Mouse (Mus musculus): ENCODE results near the gene Sac3d1. TPM values are rescaled to one million over a fixed set of nuclear protein-coding genes. Genes with fewer than 3 reads are reported as not detected.

The Sac3d1 gene
- total RNA-seq, 2 experiments from 2014 or later, result 5.5 to 16.9 TPM

DNA sequence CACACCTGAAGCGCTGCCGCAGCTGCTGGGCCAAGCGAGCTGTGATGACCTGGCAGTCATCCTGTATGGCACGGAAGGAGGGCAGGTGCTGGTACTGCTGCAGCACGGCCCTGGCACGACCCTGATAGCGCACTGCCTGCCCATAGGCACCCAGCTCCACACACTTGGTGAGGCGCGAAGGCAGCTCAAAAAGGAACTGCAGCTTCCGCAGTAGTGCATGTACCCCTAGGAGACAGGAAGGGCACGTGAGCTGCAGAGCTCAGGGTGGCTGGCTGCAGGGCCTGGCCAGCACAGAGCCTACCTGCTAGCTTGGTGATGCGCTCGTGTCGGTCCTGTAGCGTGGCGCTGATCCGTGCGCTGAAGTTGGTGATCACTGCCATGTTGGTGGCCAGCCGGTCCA, 47.2 kb downstream of the Sac3d1 start:
- ATAC-seq (replicated peaks; ENCODE audit: poor library complexity), result no peak

- no peak for ATAC-seq (replicated peaks; ENCODE audit: poor library complexity)
Observed at GRCm38 (mm10) chr19:6070571-6071250, 47.7 kb downstream of the Sac3d1 start.

DNA sequence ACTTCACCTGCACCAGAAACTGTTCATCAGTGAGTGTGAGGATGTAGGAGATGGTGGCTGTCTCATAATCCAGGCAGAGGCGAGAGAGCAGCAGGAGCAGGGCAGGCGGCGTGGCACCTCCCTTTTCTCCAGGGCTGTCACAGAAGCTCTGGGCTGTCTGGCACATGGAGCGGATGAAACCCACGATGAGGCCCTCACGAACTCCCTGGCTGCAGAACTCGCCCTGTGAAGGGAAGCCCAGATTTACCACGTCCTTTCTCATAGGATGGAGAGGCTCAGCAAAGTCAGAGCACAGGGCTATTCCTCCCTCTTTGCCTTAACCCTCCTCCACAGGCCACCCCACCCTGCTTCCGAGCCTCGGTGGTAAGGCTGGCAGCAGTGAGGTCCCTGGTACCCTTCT, 48.6 kb downstream of the Sac3d1 start:
- ATAC-seq (replicated peaks; ENCODE audit: poor library complexity), result no peak

- no peak for ATAC-seq (replicated peaks; ENCODE audit: poor library complexity)
Observed at GRCm38 (mm10) chr19:6068951-6069350, 49.5 kb downstream of the Sac3d1 start.

DNA sequence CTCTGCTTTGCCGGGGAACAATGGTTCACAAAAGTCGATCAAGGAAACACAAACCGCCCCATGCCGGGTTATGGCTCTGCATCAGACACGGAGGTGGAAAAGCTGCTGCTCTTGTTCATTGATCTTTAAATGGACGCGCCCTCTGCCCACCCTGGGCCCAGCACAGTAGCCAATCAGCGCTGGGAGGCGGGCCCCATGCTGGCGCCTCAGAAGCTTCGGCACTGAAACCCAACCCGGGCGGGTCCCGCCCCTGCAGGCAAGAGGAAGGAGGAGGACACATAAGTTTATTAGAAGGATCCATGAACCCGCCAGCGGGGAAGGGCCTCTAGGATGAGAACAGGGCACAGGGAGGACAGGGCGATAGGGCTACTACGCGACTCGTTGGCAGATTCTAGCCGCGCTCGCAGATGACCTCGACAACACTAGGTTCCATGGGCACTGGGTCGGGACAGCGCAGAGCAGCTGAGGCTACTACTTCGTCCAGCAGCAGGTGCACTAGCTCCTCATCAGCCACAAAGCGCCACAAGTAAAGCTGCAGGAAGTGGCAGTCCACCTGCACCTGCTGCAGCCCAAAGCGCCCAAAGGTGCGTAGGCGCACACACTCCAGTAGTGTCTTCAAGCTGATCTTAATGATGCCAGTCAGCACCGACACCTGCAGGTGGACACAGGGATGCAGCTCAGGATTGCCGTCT, 50.6 kb downstream of the Sac3d1 start, which contains the start of gene Tm7sf2:
Gene Tm7sf2, minus strand, starts transcription at position 650 of the 692 bp plus-strand sequence.
- peak; percentile 87 for ATAC-seq (replicated peaks; ENCODE audit: poor library complexity)

DNA sequence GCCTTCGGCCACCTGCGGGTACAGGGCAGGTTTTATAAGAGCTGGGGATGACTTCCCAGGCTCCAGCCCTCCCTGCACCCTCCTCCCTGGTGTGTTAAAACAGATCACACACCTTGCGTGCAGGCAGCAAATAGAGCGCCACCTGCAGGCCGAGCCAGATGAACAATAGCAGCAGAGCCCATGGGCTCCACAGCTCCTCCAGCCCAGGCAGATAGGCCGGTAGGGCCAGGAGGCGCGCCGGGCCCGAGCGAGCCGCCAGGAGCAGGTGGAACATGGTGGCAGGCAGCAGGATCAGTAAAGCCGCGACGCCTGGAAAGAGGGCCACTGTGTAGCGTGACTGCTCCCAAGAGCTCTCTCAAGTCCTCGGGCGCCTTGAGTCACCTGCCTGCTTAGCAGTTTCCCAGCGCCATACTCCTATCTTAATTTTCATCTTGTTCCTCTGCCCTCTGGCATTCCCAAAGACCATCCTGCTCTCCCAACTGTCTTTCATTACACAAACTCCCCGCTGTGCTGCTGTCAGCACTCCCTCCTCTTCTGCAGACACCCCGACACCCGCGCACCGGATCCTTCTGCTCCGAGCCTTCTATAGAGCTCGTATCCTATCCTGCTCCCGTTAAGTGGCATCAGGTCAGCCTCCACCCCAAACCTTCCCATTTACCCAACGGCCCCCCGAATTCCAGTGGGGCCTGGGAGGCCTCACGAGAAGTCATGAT, 51.3 kb downstream of the Sac3d1 start:
- peak; percentile 81 for ATAC-seq (replicated peaks; ENCODE audit: poor library complexity)

- ATAC-seq (replicated peaks; ENCODE audit: poor library complexity), result no peak
Observed at GRCm38 (mm10) chr19:6066571-6066970, 51.9 kb downstream of the Sac3d1 start.

Other genes with a start within 250 kb of the Sac3d1 start
Only the 30 nearest of the 32 such genes appear.
- gene Slc25a45, start 240.8 kb downstream of the Sac3d1 start, total RNA-seq (2015), result 28.7 and 30.5 TPM in 2 replicates
- gene Slc25a45, start 240.8 kb downstream of the Sac3d1 start, total RNA-seq (2017), result 30.2 and 39.5 TPM in 2 replicates
- gene Tigd3, start 224.5 kb downstream of the Sac3d1 start, total RNA-seq (2015), result 0.32 and 0.81 TPM in 2 replicates
- gene Tigd3, start 224.5 kb downstream of the Sac3d1 start, total RNA-seq (2017), result 1.5 and 2.8 TPM in 2 replicates
- gene Dpf2, start 205.6 kb downstream of the Sac3d1 start, total RNA-seq (2015), result 47.6 and 50.3 TPM in 2 replicates
- 65.1 and 83.0 TPM in 2 replicates for gene Dpf2, start 205.6 kb downstream of the Sac3d1 start, total RNA-seq (2017)
- not detected in 2 replicates for gene Cdc42ep2, start 193.8 kb downstream of the Sac3d1 start, total RNA-seq (2015)
- gene Cdc42ep2, start 193.8 kb downstream of the Sac3d1 start, total RNA-seq (2017), result 0.07 TPM in 1 of 2 replicates, not detected in the other
- 60.9 and 76.7 TPM in 2 replicates for gene Pola2, start 154.4 kb downstream of the Sac3d1 start, total RNA-seq (2015)
- gene Pola2, start 154.4 kb downstream of the Sac3d1 start, total RNA-seq (2017), result 57.4 and 61.3 TPM in 2 replicates
- not detected in 2 replicates for gene Slc22a20, start 132.5 kb downstream of the Sac3d1 start, total RNA-seq (2015)
- 0.44 TPM in 1 of 2 replicates, not detected in the other for gene Slc22a20, start 132.5 kb downstream of the Sac3d1 start, total RNA-seq (2017)
- 18.6 and 20.0 TPM in 2 replicates for gene Capn1, start 102.8 kb downstream of the Sac3d1 start, total RNA-seq (2015)
- 36.8 and 38.4 TPM in 2 replicates for gene Capn1, start 102.8 kb downstream of the Sac3d1 start, total RNA-seq (2017)
- 23.1 and 25.2 TPM in 2 replicates for gene Syvn1, start 72.1 kb downstream of the Sac3d1 start, total RNA-seq (2015)
- gene Syvn1, start 72.1 kb downstream of the Sac3d1 start, total RNA-seq (2017), result 10.1 and 11.2 TPM in 2 replicates
- 44.4 and 53.5 TPM in 2 replicates for gene Mrpl49, start 60.9 kb downstream of the Sac3d1 start, total RNA-seq (2015)
- 31.9 and 38.4 TPM in 2 replicates for gene Mrpl49, start 60.9 kb downstream of the Sac3d1 start, total RNA-seq (2017)
- gene Fau, start 60.8 kb downstream of the Sac3d1 start, total RNA-seq (2015), result 1,814 and 1,841 TPM in 2 replicates
- 1,690 and 2,042 TPM in 2 replicates for gene Fau, start 60.8 kb downstream of the Sac3d1 start, total RNA-seq (2017)
- 12.7 and 14.2 TPM in 2 replicates for gene Znhit2, start 57.5 kb downstream of the Sac3d1 start, total RNA-seq (2015)
- gene Znhit2, start 57.5 kb downstream of the Sac3d1 start, total RNA-seq (2017), result 12.5 and 14.5 TPM in 2 replicates
- gene Tm7sf2, start 50.3 kb downstream of the Sac3d1 start, total RNA-seq (2015), result 8.4 and 10.6 TPM in 2 replicates
- gene Tm7sf2, start 50.3 kb downstream of the Sac3d1 start, total RNA-seq (2017), result 1.6 and 1.8 TPM in 2 replicates
- 30.4 and 33.2 TPM in 2 replicates for gene Vps51, start 41.4 kb downstream of the Sac3d1 start, total RNA-seq (2015)
- 42.8 and 54.7 TPM in 2 replicates for gene Vps51, start 41.4 kb downstream of the Sac3d1 start, total RNA-seq (2017)
- not detected in 2 replicates for gene Tmem262, start 38.6 kb downstream of the Sac3d1 start, total RNA-seq (2015)
- gene Tmem262, start 38.6 kb downstream of the Sac3d1 start, total RNA-seq (2017), result not detected in 2 replicates
- not detected in 2 replicates for gene Gm28374, start 36.4 kb downstream of the Sac3d1 start, total RNA-seq (2015)
- not detected in 2 replicates for gene Gm28374, start 36.4 kb downstream of the Sac3d1 start, total RNA-seq (2017)
- 12.0 and 14.9 TPM in 2 replicates for gene Zfpl1, start 33.7 kb downstream of the Sac3d1 start, total RNA-seq (2015)
- gene Zfpl1, start 33.7 kb downstream of the Sac3d1 start, total RNA-seq (2017), result 23.7 and 32.8 TPM in 2 replicates
- 44.8 and 55.4 TPM in 2 replicates for gene Cdca5, start 33.7 kb downstream of the Sac3d1 start, total RNA-seq (2015)
- 35.5 and 42.8 TPM in 2 replicates for gene Cdca5, start 33.7 kb downstream of the Sac3d1 start, total RNA-seq (2017)
- 0.30 and 0.73 TPM in 2 replicates for gene AC131692.1, start 24.2 kb downstream of the Sac3d1 start, total RNA-seq (2015)
- gene AC131692.1, start 24.2 kb downstream of the Sac3d1 start, total RNA-seq (2017), result 4.6 TPM in 1 of 2 replicates, not detected in the other
- 0.07 and 0.17 TPM in 2 replicates for gene Naaladl1, start 12.9 kb downstream of the Sac3d1 start, total RNA-seq (2015)
- 0.21 TPM in 1 of 2 replicates, not detected in the other for gene Naaladl1, start 12.9 kb downstream of the Sac3d1 start, total RNA-seq (2017)
- 18.2 and 19.5 TPM in 2 replicates for gene Snx15, start 9.7 kb upstream of the Sac3d1 start, total RNA-seq (2015)
- gene Snx15, start 9.7 kb upstream of the Sac3d1 start, total RNA-seq (2017), result 13.8 and 14.2 TPM in 2 replicates
- gene Batf2, start 22.3 kb upstream of the Sac3d1 start, total RNA-seq (2015), result 0.34 and 0.42 TPM in 2 replicates
- 0.44 and 0.71 TPM in 2 replicates for gene Batf2, start 22.3 kb upstream of the Sac3d1 start, total RNA-seq (2017)
- gene Arl2, start 22.9 kb upstream of the Sac3d1 start, total RNA-seq (2015), result 29.2 and 37.4 TPM in 2 replicates
- gene Arl2, start 22.9 kb upstream of the Sac3d1 start, total RNA-seq (2017), result 33.6 and 37.0 TPM in 2 replicates
- gene Majin, start 65.7 kb upstream of the Sac3d1 start, total RNA-seq (2015), result not detected in 2 replicates
- not detected in 2 replicates for gene Majin, start 65.7 kb upstream of the Sac3d1 start, total RNA-seq (2017)
- gene Gpha2, start 107.7 kb upstream of the Sac3d1 start, total RNA-seq (2015), result not detected in 2 replicates
- gene Gpha2, start 107.7 kb upstream of the Sac3d1 start, total RNA-seq (2017), result not detected in 2 replicates
- gene Ppp2r5b, start 117.2 kb upstream of the Sac3d1 start, total RNA-seq (2015), result 2.8 TPM in 2 replicates
- gene Ppp2r5b, start 117.2 kb upstream of the Sac3d1 start, total RNA-seq (2017), result 2.3 and 3.1 TPM in 2 replicates
- gene Atg2a, start 123.0 kb upstream of the Sac3d1 start, total RNA-seq (2015), result 9.2 and 9.4 TPM in 2 replicates
- gene Atg2a, start 123.0 kb upstream of the Sac3d1 start, total RNA-seq (2017), result 6.4 and 8.1 TPM in 2 replicates
- 11.8 and 14.4 TPM in 2 replicates for gene Ehd1, start 158.1 kb upstream of the Sac3d1 start, total RNA-seq (2015)
- gene Ehd1, start 158.1 kb upstream of the Sac3d1 start, total RNA-seq (2017), result 39.4 and 40.9 TPM in 2 replicates
- 1.3 and 2.0 TPM in 2 replicates for gene Cdc42bpg, start 187.8 kb upstream of the Sac3d1 start, total RNA-seq (2015)
- 3.2 and 3.5 TPM in 2 replicates for gene Cdc42bpg, start 187.8 kb upstream of the Sac3d1 start, total RNA-seq (2017)
- gene Men1, start 216.3 kb upstream of the Sac3d1 start, total RNA-seq (2015), result 22.9 and 23.6 TPM in 2 replicates
- gene Men1, start 216.3 kb upstream of the Sac3d1 start, total RNA-seq (2017), result 27.2 and 27.9 TPM in 2 replicates
- gene Map4k2, start 222.5 kb upstream of the Sac3d1 start, total RNA-seq (2015), result 15.8 and 16.3 TPM in 2 replicates
- gene Map4k2, start 222.5 kb upstream of the Sac3d1 start, total RNA-seq (2017), result 30.5 and 45.4 TPM in 2 replicates